Mouse (Mus musculus): ENCODE data around the gene Plekhj1.

DNA sequence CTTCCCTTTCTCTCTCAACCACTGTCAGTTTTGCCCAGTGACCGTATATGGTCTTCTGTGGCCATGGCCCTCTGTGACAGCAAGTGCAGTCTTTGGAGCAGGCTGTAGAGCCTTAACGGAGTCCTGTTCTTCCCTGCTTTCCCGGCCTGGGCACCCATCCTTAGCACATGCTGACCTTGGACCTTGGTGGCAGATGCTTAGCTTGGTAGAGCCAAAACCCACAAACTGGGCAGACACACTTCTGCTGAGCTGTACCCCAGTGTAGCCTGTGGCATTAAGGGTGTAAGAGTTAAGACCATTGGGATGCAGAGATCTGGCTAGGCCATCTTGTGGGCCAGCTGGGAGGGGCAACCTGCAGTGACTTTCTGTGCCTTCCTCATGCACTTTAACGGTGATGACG is 24.6 kb downstream of the Plekhj1 start:
- TF ChIP-seq CTCF (IDR thresholded peaks at IDR 0.05; ENCODE audit: borderline replicate concordance, insufficient read depth, low read length) (no peak), POLR2A (IDR thresholded peaks at IDR 0.05; ENCODE audit: low read depth, low read length) (no peak)

Data from embryonic fibroblast, embryonic 13.5 days (primary cell).